Mouse (Mus musculus): Measurements from ENCODE around the gene Cnnm4. TPM values are rescaled to one million over a fixed set of nuclear protein-coding genes. Genes with fewer than 3 reads are reported as not detected.
A peak's percentile ranks its signal among the peaks of the same experiment; 100 is the strongest.

Cnnm4 gene
- polyA plus RNA-seq, 1 experiment from 2014 or later: 12.4 TPM

GRCm38 (mm10) chr1:36475480-36476110, 4.2 kb downstream of the Cnnm4 start:
- Histone ChIP-seq H3K4me3 (replicated peaks) (0 out of 2 replicates have a peak overlapping the region, but pooled peaks have one; percentile 4), H3K4me2 (peak overlapping the region; percentile 77)
- no peak for ATAC-seq (replicated peaks; ENCODE audit: low FRiP score)

GRCm38 (mm10) chr1:36476426-36476825, 5.0 kb downstream of the Cnnm4 start:
- ATAC-seq (replicated peaks; ENCODE audit: low FRiP score): no peak
- H3K9ac ChIP-seq: no peak overlapping the region
- H3K4me2 ChIP-seq: no peak overlapping the region
- WGBS: 76% methylated on average over 7 of the region's 7 CpGs
- H3K4me1 ChIP-seq: peaks cover 89% of the 10 kb centered on the region
- no peaks in the 10 kb centered on the region for H3K36me3 ChIP-seq
- no peak overlapping the region for H3K27ac ChIP-seq
- H3K27me3 ChIP-seq: no peaks in the 10 kb centered on the region
- no peak overlapping the region for H3K4me3 ChIP-seq (replicated peaks)
- no peaks in the 10 kb centered on the region for H3K9me3 ChIP-seq (replicated peaks)

More at GRCm38 (mm10) chr1:36475480-36476110, 4.2 kb downstream of the Cnnm4 start:
- 47% methylated on average over 8 of the region's 8 CpGs for WGBS
- Histone ChIP-seq H3K9ac (0 out of 2 replicates have a peak overlapping the region, but pooled peaks have one; percentile 21), H3K4me1 (peaks cover 89% of the 10 kb centered on the region), H3K9me3 (replicated peaks) (no peaks in the 10 kb centered on the region), H3K36me3 (no peaks in the 10 kb centered on the region), H3K27me3 (no peaks in the 10 kb centered on the region), H3K27ac (0 out of 2 replicates have a peak overlapping the region, but pooled peaks have one; percentile 20)

- 24% methylated on average over 2 of the region's 2 CpGs for WGBS
- H3K27ac ChIP-seq: peak overlapping the region; percentile 56
- ATAC-seq (replicated peaks; ENCODE audit: low FRiP score): peak; percentile 83
Measured at GRCm38 (mm10) chr1:36478343-36478795, 6.9 kb downstream of the Cnnm4 start.

GRCm38 (mm10) chr1:36479903-36480899, 8.8 kb downstream of the Cnnm4 start:
- no peaks in the 10 kb centered on the region for H3K9me3 ChIP-seq (replicated peaks)
- H3K36me3 ChIP-seq: no peaks in the 10 kb centered on the region
- 68% methylated on average over 12 of the region's 12 CpGs for WGBS
- no peak overlapping the region for H3K27ac ChIP-seq
- no peak overlapping the region for H3K4me2 ChIP-seq
- no peaks in the 10 kb centered on the region for H3K27me3 ChIP-seq
- no peak for ATAC-seq (replicated peaks; ENCODE audit: low FRiP score)
- H3K4me1 ChIP-seq: peaks cover 72% of the 10 kb centered on the region
- no peak overlapping the region for H3K4me3 ChIP-seq (replicated peaks)
- no peak overlapping the region for H3K9ac ChIP-seq

More at GRCm38 (mm10) chr1:36478343-36478795, 6.9 kb downstream of the Cnnm4 start:
- Histone ChIP-seq H3K36me3 (no peaks in the 10 kb centered on the region), H3K4me1 (peaks cover 77% of the 10 kb centered on the region), H3K4me2 (no peak overlapping the region), H3K27me3 (no peaks in the 10 kb centered on the region), H3K4me3 (replicated peaks) (no peak overlapping the region), H3K9me3 (replicated peaks) (no peaks in the 10 kb centered on the region), H3K9ac (no peak overlapping the region)

GRCm38 (mm10) chr1:36483825-36484224, 12.4 kb downstream of the Cnnm4 start:
- Histone ChIP-seq H3K27ac (no peak overlapping the region), H3K4me3 (replicated peaks) (no peak overlapping the region), H3K9ac (no peak overlapping the region), H3K4me2 (no peak overlapping the region), H3K27me3 (no peaks in the 10 kb centered on the region), H3K36me3 (no peaks in the 10 kb centered on the region), H3K4me1 (peaks cover 55% of the 10 kb centered on the region), H3K9me3 (replicated peaks) (no peaks in the 10 kb centered on the region)
- WGBS: 43% methylated on average over 4 of the region's 4 CpGs
- ATAC-seq (replicated peaks; ENCODE audit: low FRiP score): no peak

GRCm38 (mm10) chr1:36485080-36485479, 13.7 kb downstream of the Cnnm4 start:
- H3K4me1 ChIP-seq: peaks cover 43% of the 10 kb centered on the region
- H3K27me3 ChIP-seq: no peaks in the 10 kb centered on the region
- no peak overlapping the region for H3K9ac ChIP-seq
- no peak overlapping the region for H3K27ac ChIP-seq
- WGBS: 79% methylated on average over 7 of the region's 7 CpGs
- no peaks in the 10 kb centered on the region for H3K36me3 ChIP-seq
- H3K4me3 ChIP-seq (replicated peaks): no peak overlapping the region
- H3K9me3 ChIP-seq (replicated peaks): no peaks in the 10 kb centered on the region
- no peak for ATAC-seq (replicated peaks; ENCODE audit: low FRiP score)
- no peak overlapping the region for H3K4me2 ChIP-seq

GRCm38 (mm10) chr1:36487111-36487510, 15.7 kb downstream of the Cnnm4 start:
- Histone ChIP-seq H3K27ac (no peak overlapping the region), H3K4me2 (no peak overlapping the region), H3K36me3 (no peaks in the 10 kb centered on the region), H3K4me3 (replicated peaks) (no peak overlapping the region), H3K9ac (no peak overlapping the region), H3K9me3 (replicated peaks) (no peaks in the 10 kb centered on the region), H3K27me3 (no peaks in the 10 kb centered on the region), H3K4me1 (peaks cover 27% of the 10 kb centered on the region)
- WGBS: 61% methylated on average over 9 of the region's 9 CpGs
- peak; percentile 60 for ATAC-seq (replicated peaks; ENCODE audit: low FRiP score)

GRCm38 (mm10) chr1:36489661-36490060, 18.2 kb downstream of the Cnnm4 start:
- Histone ChIP-seq H3K4me3 (replicated peaks) (no peak overlapping the region), H3K4me2 (no peak overlapping the region), H3K27ac (no peak overlapping the region), H3K9ac (no peak overlapping the region), H3K9me3 (replicated peaks) (no peaks in the 10 kb centered on the region), H3K36me3 (no peaks in the 10 kb centered on the region), H3K27me3 (no peaks in the 10 kb centered on the region), H3K4me1 (peaks cover 25% of the 10 kb centered on the region)
- WGBS: 82% methylated on average over 6 of the region's 6 CpGs
- ATAC-seq (replicated peaks; ENCODE audit: low FRiP score): no peak

- Histone ChIP-seq H3K27ac (no peak overlapping the region), H3K27me3 (no peaks in the 10 kb centered on the region), H3K4me1 (peaks cover 10% of the 10 kb centered on the region), H3K4me3 (replicated peaks) (no peak overlapping the region), H3K36me3 (no peaks in the 10 kb centered on the region), H3K4me2 (no peak overlapping the region), H3K9ac (no peak overlapping the region), H3K9me3 (replicated peaks) (no peaks in the 10 kb centered on the region)
- WGBS: 33% methylated on average over 9 of the region's 9 CpGs
- peak; percentile 89 for ATAC-seq (replicated peaks; ENCODE audit: low FRiP score)
Measured at GRCm38 (mm10) chr1:36492416-36493139, 21.2 kb downstream of the Cnnm4 start.

- no peak overlapping the region for H3K9ac ChIP-seq
- no peak overlapping the region for H3K27ac ChIP-seq
- H3K27me3 ChIP-seq: no peaks in the 10 kb centered on the region
- peaks cover 10% of the 10 kb centered on the region for H3K4me1 ChIP-seq
- H3K4me2 ChIP-seq: no peak overlapping the region
- no peaks in the 10 kb centered on the region for H3K9me3 ChIP-seq (replicated peaks)
- 60% methylated on average over 6 of the region's 6 CpGs for WGBS
- no peak for ATAC-seq (replicated peaks; ENCODE audit: low FRiP score)
- H3K4me3 ChIP-seq (replicated peaks): no peak overlapping the region
- peaks cover under 1% of the 10 kb centered on the region; the same call in 1 of the 2 replicates for H3K36me3 ChIP-seq
Measured at GRCm38 (mm10) chr1:36493299-36493698, 21.9 kb downstream of the Cnnm4 start.

GRCm38 (mm10) chr1:36496719-36497118, 25.3 kb downstream of the Cnnm4 start:
- Histone ChIP-seq H3K27ac (no peak overlapping the region), H3K4me1 (peaks cover 10% of the 10 kb centered on the region), H3K9ac (no peak overlapping the region), H3K36me3 (peaks cover 21% of the 10 kb centered on the region), H3K4me3 (replicated peaks) (no peak overlapping the region), H3K27me3 (no peaks in the 10 kb centered on the region), H3K9me3 (replicated peaks) (no peaks in the 10 kb centered on the region), H3K4me2 (no peak overlapping the region)
- 41% methylated on average over 2 of the region's 2 CpGs for WGBS
- ATAC-seq (replicated peaks; ENCODE audit: low FRiP score): no peak
